Mouse (Mus musculus) stomach, embryonic 16.5 days (tissue): ENCODE measurements around the gene Rcbtb2. TPM values are rescaled to one million over a fixed set of nuclear protein-coding genes. Genes with fewer than 3 reads are reported as not detected.

Experiments
- ATAC-seq: fragments of 200-750 bp; cut with Nextera tagmentation; 2 replicates; pipeline ENCODE4 v1.8.0; 2017; ENCODE audit warnings: moderate number of reproducible peaks, moderate TSS enrichment; ENCODE audit not compliant: insufficient read depth, low FRiP score
- H3K27ac ChIP-seq: fragments of 300-500 bp; sonication (generic); 2 replicates; pipeline ENCODE4 v1.5.1; 2014; ENCODE audit warnings: low read length
- H3K27me3 ChIP-seq: fragments of 300-500 bp; sonication (generic); 2 replicates; pipeline ENCODE4 v1.6.1; 2014; ENCODE audit warnings: low read length, control low read depth, mixed read lengths; ENCODE audit not compliant: control insufficient read depth, insufficient read depth
- H3K36me3 ChIP-seq: fragments of 300-500 bp; sonication (generic); 2 replicates; pipeline ENCODE4 v1.6.1; 2014; ENCODE audit warnings: low read length; ENCODE audit not compliant: control insufficient read depth, insufficient read depth
- H3K4me1 ChIP-seq: fragments of 300-500 bp; sonication (generic); 2 replicates; pipeline ENCODE4 v1.6.1; 2014; ENCODE audit warnings: low read length, control low read depth, mixed read lengths; ENCODE audit not compliant: control insufficient read depth, insufficient read depth
- H3K4me2 ChIP-seq: fragments of 300-500 bp; sonication (generic); 2 replicates; pipeline ENCODE4 v1.6.1; 2014; ENCODE audit warnings: low read depth, low read length, mixed read lengths
- H3K4me3 ChIP-seq: fragments of 300-500 bp; sonication (generic); replicated peaks from 2 replicates; pipeline ENCODE4 v1.5.1; 2014; ENCODE audit warnings: mild to moderate bottlenecking, low read length
- H3K9ac ChIP-seq: fragments of 300-500 bp; sonication (generic); 2 replicates; pipeline ENCODE4 v1.6.1; 2014; ENCODE audit warnings: low read length
- H3K9me3 ChIP-seq: fragments of 300-500 bp; sonication (generic); replicated peaks from 2 replicates; pipeline ENCODE4 v1.6.1; 2016; ENCODE audit warnings: low read length, control low read depth; ENCODE audit not compliant: control insufficient read depth
- WGBS: fragments of 180-500 bp; shearing (Covaris S2); extraction: QIAGEN DNeasy Blood & Tissue Kit; methylation state at CpG from one replicate; pipeline ENCODE4 v1.1.7; 2014; 5-methylcytosine and 5-hydroxymethylcytosine counted together
- polyA plus RNA-seq: library from polyadenylated mRNA; unstranded; fragments of >200 nt; fragmentation: Nextera tagmentation; extraction: Ambion mirVana; gene quantifications from 2 replicates; pipeline ENCODE4 v1.2.1, GENCODE M21; 2015

The Rcbtb2 gene
- polyA plus RNA-seq, 1 experiment from 2014 or later, result 69.4 TPM

DNA sequence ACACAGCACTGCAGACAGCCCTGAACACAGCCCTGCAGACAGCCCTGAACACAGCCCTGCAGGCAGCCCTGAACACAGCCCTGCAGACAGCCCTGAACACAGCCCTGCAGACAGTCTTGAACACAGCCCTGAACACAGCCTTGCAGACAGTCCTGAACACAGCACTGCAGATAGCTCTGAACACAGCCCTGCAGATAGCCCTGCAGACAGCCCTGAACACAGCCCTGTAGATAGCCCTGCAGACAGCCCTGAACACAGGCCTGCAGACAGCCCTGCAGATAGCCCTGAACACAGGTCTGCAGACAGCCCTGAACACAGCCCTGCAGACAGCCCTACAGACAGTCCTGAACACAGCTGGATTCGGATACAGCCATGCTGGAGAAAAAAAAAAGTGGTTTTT is 52.2 kb downstream of the Rcbtb2 start:
- Histone ChIP-seq H3K9ac (no peak overlapping the region), H3K4me3 (no peak overlapping the region), H3K27ac (no peak overlapping the region), H3K4me1 (peaks cover 8% of the 10 kb centered on the region), H3K4me2 (no peak overlapping the region), H3K27me3 (no peaks in the 10 kb centered on the region), H3K36me3 (peaks cover 9% of the 10 kb centered on the region), H3K9me3 (no peaks in the 10 kb centered on the region)
- 87% methylated on average over 1 of the region's 1 CpGs for WGBS
- no peak for ATAC-seq

DNA sequence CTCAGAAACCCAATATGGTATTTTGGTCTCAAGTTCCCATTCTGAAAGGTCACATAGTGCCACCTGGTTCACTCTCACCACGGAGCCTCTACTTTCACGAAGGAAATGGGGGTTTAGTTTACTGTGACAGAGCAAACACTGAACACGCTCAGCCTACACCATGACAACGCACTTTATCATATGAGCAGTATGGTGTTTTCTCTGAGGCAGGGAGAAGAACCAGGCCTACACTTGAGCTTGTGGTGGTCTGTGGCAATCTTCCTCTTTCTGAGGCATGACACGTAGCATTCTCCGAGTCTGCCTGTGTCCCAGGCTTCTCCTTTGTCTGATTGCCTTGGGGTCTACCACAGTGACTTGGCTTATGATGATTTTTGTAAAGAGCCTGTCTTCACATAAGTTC is 53.0 kb downstream of the Rcbtb2 start:
- Histone ChIP-seq H3K27ac (no peak overlapping the region), H3K27me3 (no peaks in the 10 kb centered on the region), H3K9ac (no peak overlapping the region), H3K4me1 (peaks cover 13% of the 10 kb centered on the region), H3K36me3 (peaks cover 9% of the 10 kb centered on the region), H3K9me3 (no peaks in the 10 kb centered on the region), H3K4me3 (no peak overlapping the region), H3K4me2 (no peak overlapping the region)
- 71% methylated on average over 6 of the region's 6 CpGs for WGBS
- no peak for ATAC-seq

DNA sequence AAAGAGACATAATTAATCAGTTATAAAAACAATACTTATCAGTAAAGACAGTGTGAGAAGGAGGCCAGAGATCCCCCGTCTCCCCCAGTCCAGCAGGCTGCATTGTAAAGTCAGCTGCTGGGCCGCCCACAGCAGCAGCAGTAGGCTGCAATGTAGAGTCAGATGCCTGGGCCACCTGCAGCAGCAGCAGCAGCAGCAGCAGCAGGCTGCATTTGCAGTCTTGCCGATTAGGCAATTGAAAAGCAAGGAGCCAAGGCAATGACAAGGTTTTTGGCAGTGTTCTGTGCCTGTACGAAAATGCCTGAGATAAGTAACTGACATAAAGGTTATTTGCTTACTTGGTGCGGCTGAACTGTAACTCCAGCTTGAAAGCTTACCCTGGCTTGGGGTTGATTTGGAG is 53.4 kb downstream of the Rcbtb2 start:
- no peaks in the 10 kb centered on the region for H3K9me3 ChIP-seq
- no peaks in the 10 kb centered on the region for H3K27me3 ChIP-seq
- no peak overlapping the region for H3K9ac ChIP-seq
- no peak overlapping the region for H3K4me3 ChIP-seq
- H3K4me1 ChIP-seq, result peaks cover 13% of the 10 kb centered on the region
- 81% methylated on average over 5 of the region's 5 CpGs for WGBS
- no peak for ATAC-seq
- H3K36me3 ChIP-seq, result peaks cover 9% of the 10 kb centered on the region
- no peak overlapping the region for H3K4me2 ChIP-seq
- H3K27ac ChIP-seq, result no peak overlapping the region

DNA sequence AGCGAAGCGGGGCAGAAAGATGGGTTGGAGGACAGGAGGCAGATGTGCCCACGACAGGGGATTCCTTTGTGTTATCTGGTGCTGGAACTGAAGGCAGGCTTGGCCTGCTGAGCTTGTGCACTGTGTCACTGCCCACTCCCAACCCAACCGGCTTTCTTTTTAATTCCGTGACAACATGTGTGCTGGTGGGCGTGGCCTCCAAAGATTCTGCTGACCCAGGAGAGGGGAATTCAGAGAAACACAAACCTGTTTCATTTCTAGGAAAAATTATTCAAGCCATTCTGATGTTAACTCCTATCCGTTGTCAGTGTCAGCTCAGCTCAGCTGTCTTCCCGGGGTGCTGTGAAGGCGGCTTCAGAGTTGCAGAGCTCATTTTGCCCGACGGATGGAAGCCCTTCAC is 55.1 kb downstream of the Rcbtb2 start:
- no peaks in the 10 kb centered on the region for H3K27me3 ChIP-seq
- no peak overlapping the region for H3K4me3 ChIP-seq
- 82% methylated on average over 11 of the region's 11 CpGs for WGBS
- ATAC-seq, result no peak
- H3K4me1 ChIP-seq, result peaks cover 13% of the 10 kb centered on the region
- H3K36me3 ChIP-seq, result peaks cover 14% of the 10 kb centered on the region; the same call in 1 of the 2 replicates
- H3K9ac ChIP-seq, result no peak overlapping the region
- H3K9me3 ChIP-seq, result no peaks in the 10 kb centered on the region
- H3K4me2 ChIP-seq, result no peak overlapping the region
- H3K27ac ChIP-seq, result no peak overlapping the region

DNA sequence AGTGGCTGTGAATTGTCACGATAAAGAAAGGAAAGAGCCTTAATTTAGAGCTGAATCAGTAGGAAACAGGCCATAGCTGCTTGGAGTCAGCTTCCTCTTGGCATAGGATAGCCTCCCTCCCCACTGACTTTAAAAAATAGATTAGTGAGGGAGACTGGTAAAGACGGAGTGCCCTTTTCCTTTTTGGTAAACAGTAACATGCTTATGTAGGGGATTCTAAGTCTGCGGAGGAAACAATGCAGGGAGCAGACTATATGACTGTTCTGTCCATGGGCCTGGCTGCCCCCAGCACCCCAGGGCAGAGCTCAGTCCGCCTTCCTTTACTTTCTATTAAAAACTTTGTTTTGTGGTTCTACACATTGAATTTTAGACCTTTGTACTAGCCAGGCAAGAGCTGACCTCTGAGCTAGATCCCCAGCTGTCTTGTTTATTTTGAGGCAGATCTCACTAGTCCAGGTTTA is 56.4 kb downstream of the Rcbtb2 start:
- Histone ChIP-seq H3K4me1 (peaks cover 12% of the 10 kb centered on the region), H3K4me2 (no peak overlapping the region), H3K4me3 (no peak overlapping the region), H3K9ac (no peak overlapping the region), H3K27ac (0 out of 2 replicates have a peak overlapping the region, but pooled peaks have one; percentile 2), H3K27me3 (no peaks in the 10 kb centered on the region), H3K9me3 (no peaks in the 10 kb centered on the region), H3K36me3 (peaks cover 13% of the 10 kb centered on the region; the same call in 1 of the 2 replicates)
- 78% methylated on average over 4 of the region's 4 CpGs for WGBS
- ATAC-seq, result no peak

DNA sequence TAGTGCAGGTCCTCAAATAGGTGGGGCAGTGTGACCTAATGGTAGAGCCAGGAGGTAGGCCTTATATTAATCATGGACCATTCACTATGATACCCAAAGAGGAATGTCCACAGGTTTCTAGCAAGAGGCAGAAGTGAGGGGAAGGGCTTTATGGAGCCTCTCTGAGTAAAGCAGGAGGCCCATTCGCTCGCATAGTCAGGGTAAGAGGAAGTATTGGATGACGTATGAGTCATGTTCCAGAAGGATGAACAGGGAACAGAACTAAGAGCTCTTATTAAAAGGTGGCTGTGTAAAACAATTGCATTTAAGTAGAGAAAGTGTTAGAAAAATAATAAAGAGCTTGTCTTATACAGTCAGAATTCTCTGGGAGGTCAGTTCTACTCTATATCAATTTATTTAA is 57.8 kb downstream of the Rcbtb2 start:
- H3K9ac ChIP-seq, result no peak overlapping the region
- H3K27ac ChIP-seq, result no peak overlapping the region
- H3K36me3 ChIP-seq, result peaks cover 21% of the 10 kb centered on the region
- H3K27me3 ChIP-seq, result no peaks in the 10 kb centered on the region
- ATAC-seq, result no peak
- H3K9me3 ChIP-seq, result no peaks in the 10 kb centered on the region; the same call in 1 of the 2 replicates
- peaks cover 5% of the 10 kb centered on the region; the same call in 1 of the 2 replicates for H3K4me1 ChIP-seq
- H3K4me3 ChIP-seq, result no peak overlapping the region
- 60% methylated on average over 3 of the region's 3 CpGs for WGBS
- no peak overlapping the region for H3K4me2 ChIP-seq

DNA sequence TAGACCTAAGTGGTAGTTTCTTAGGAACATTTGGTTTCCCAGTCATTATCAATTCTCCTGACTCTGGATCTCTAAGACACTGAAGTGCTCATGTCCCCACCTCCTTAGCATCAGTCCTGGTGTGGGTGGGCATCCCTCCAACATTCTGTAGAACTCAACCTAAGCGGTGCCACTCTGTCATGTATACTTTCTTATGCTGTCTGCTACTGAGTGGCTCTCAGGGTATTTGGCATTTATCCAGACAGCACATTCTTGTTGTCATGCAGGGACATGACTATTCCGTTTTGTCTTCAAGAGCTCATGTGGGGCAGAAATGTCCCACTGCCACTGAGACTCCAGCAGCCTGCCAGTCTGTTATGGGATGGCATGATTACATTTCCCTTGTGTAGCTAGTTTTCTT is 58.3 kb downstream of the Rcbtb2 start:
- H3K27ac ChIP-seq, result no peak overlapping the region
- H3K9me3 ChIP-seq, result no peaks in the 10 kb centered on the region; the same call in 1 of the 2 replicates
- H3K4me2 ChIP-seq, result no peak overlapping the region
- H3K27me3 ChIP-seq, result no peaks in the 10 kb centered on the region
- H3K36me3 ChIP-seq, result peaks cover 21% of the 10 kb centered on the region
- 76% methylated on average over 2 of the region's 2 CpGs for WGBS
- peaks cover 5% of the 10 kb centered on the region; the same call in 1 of the 2 replicates for H3K4me1 ChIP-seq
- no peak; the same call in 1 of the 2 replicates for ATAC-seq
- no peak overlapping the region for H3K9ac ChIP-seq
- no peak overlapping the region for H3K4me3 ChIP-seq

DNA sequence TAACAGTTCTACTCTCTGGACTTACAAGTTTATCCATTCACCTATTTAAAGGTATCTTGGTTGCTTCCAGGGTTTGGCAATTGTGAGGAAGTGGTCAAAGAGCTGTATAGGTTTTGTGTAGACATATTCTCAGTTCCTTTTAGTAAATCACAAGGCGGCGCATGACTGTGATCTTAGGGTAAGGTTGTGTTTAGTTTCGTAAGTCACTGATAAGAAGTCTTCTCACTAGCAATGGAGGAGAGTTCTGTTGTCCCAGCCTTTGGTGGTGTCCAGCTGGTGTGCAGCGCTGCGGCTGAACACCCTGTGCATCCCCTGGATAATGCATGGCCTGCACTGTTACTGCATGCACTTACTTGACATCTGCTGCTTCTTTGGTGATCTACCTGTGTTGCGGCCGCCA is 64.0 kb downstream of the Rcbtb2 start:
- no peak overlapping the region for H3K9ac ChIP-seq
- no peaks in the 10 kb centered on the region for H3K27me3 ChIP-seq
- no peak overlapping the region for H3K4me2 ChIP-seq
- no peak overlapping the region for H3K4me3 ChIP-seq
- WGBS, result 84% methylated on average over 7 of the region's 7 CpGs
- no peak overlapping the region for H3K27ac ChIP-seq
- no peak for ATAC-seq
- no peaks in the 10 kb centered on the region; the same call in 1 of the 2 replicates for H3K9me3 ChIP-seq
- no peaks in the 10 kb centered on the region for H3K4me1 ChIP-seq
- H3K36me3 ChIP-seq, result peaks cover 22% of the 10 kb centered on the region

DNA sequence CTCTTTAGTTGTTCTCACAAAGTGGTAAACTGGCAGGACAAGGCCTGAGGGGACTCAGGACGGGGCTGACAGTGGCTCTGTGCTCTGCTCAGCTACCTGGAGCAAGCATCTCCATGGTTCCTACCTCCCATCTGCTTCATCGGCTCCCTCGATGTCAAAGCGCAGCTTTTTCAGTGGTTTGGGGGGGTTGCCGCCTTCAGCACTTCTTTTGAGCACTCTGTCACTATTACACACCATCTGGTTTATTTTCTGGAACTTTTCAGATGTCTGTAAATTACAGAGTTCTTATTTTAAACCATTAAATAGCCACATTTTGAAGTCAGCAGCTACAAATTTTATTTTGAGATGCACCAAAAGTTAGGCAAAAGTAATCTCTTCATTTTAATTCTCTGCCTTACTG is 76.2 kb downstream of the Rcbtb2 start:
- no peak overlapping the region for H3K4me3 ChIP-seq
- no peaks in the 10 kb centered on the region for H3K27me3 ChIP-seq
- H3K4me2 ChIP-seq, result no peak overlapping the region
- no peak overlapping the region for H3K27ac ChIP-seq
- no peak overlapping the region for H3K9ac ChIP-seq
- ATAC-seq, result no peak
- no peaks in the 10 kb centered on the region for H3K9me3 ChIP-seq
- H3K36me3 ChIP-seq, result no peaks in the 10 kb centered on the region; the same call in 1 of the 2 replicates
- 0 out of 2 replicates have a peak, but pooled peaks cover 2% of the 10 kb centered on the region for H3K4me1 ChIP-seq
- 58% methylated on average over 5 of the region's 5 CpGs for WGBS
